Mouse (Mus musculus) myocyte (in vitro differentiated cells): Measurements from ENCODE around the gene Rrp1.

ENCODE experiments used
- E2F4 ChIP-seq: IDR thresholded peaks from one replicate; pipeline ENCODE4 v1.6.1; 2011; ENCODE audit warnings: mild to moderate bottlenecking, control low read depth, moderate library complexity; ENCODE audit not compliant: insufficient read depth
- POLR2A ChIP-seq: IDR thresholded peaks from one replicate; pipeline ENCODE4 v1.6.1; 2011; ENCODE audit warnings: low read depth, mild to moderate bottlenecking, control low read depth, moderate library complexity; ENCODE audit not compliant: insufficient read length
- TCF12 ChIP-seq: IDR thresholded peaks from one replicate; pipeline ENCODE4 v1.6.1; 2011; ENCODE audit warnings: mild to moderate bottlenecking, control low read depth; ENCODE audit not compliant: poor library complexity, insufficient read depth, severe bottlenecking
- USF1 ChIP-seq: IDR thresholded peaks from one replicate; pipeline ENCODE4 v1.6.1; 2011; ENCODE audit warnings: low read depth, mild to moderate bottlenecking, control low read depth, moderate library complexity

DNA sequence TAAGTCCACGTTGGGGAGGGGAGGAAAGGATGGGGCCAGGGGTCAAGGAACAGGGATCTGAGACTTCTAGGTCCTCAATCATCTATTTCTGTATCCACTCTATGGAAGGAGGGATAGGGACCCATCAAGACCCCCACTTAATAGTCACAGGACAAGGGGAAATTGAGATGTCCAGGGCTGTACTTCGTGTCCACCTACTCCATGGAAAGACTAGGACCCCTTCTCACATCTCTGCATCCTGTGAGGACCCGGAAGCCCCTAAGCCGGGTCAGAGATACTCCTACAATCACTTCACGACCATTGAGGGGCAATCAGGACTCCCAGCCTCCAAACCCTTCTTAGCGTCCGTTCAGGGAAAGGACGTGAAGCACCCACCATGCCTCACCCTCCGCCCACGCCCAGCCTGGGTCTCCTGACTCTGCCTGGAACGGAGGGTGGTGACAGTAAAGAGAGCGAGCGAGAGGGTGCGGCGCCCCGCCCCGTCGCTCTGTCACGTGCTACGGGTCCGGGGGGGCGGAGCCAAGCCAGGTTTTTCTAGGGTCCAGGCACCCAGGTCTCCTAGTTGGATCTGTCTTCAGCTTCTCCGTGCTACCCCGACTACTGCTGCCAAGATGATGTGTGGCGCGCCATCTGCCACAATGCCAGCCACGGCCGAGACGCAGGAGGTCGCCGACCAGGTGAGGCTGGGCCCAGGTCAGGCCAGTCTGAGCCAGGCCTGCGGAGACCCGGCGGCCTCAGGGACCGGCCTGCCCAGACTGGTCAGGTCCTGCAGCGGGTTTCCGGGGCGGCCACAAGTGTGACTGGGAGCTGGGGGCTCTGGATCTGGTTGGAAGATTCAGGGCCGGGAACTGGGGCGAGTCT lies 12.6 kb upstream of the Rrp1 start, which contains the start of gene Cstb:
- TF ChIP-seq E2F4 (no peak), POLR2A (peak; percentile 91), USF1 (peak; percentile 86), TCF12 (no peak)
